Mouse (Mus musculus): ENCODE results near the gene Stx2. TPM values are rescaled to one million over a fixed set of nuclear protein-coding genes. Genes with fewer than 3 reads are reported as not detected.
A peak's percentile ranks its signal among the peaks of the same experiment; 100 is the strongest.

Gene Stx2
- total and polyA plus RNA-seq, 3 experiments: 15.3 to 83.8 (median 44.1) TPM

DNA sequence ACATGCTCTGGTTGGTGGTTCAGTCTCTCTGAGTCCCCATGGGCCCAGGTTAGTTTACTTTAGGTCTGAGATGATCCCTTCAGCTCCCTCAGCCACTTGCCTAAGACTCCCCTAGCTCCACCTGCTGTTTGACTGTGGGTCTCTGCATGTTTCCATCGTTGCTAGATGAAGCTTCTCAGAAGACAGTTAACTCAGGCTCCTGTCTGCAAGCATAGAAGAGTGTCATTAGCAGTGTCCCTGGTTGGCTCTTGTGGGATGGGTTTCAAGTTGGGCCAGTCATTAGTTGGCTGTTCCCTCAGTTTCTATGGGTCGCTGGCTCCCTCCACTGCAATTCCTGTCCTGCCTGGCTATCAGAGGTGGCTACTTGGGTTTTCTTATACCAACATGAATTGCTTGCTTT, 16.7 kb upstream of the Stx2 start:
- peaks cover 42% of the 10 kb centered on the region for H3K36me3 ChIP-seq (replicated peaks)
- H3K4me3 ChIP-seq (ENCODE audit: low read depth, low read length): no peak overlapping the region
- H3K27me3 ChIP-seq (ENCODE audit: insufficient read depth, low read length): no peaks in the 10 kb centered on the region
- peaks cover 10% of the 10 kb centered on the region for H3K4me1 ChIP-seq (ENCODE audit: insufficient read depth, low read depth, low read length)
- no peak for DNase-seq (ENCODE audit: low spot score)
- ATAC-seq (ENCODE audit: extremely low read depth, insufficient number of reproducible peaks, low FRiP score, poor library complexity, severe bottlenecking): peak; percentile 16; the same call in 1 of the 2 replicates
- H3K9me3 ChIP-seq (replicated peaks): no peaks in the 10 kb centered on the region
- TF ChIP-seq GATA2 (IDR thresholded peaks at IDR 0.05; ENCODE audit: borderline replicate concordance, low read depth, low read length) (no peak), POLR2AphosphoS5 (IDR thresholded peaks at IDR 0.05; ENCODE audit: insufficient replicate concordance, low read depth, low read length) (no peak; the same call in 1 of the 2 replicates), CTCF (IDR thresholded peaks at IDR 0.05; ENCODE audit: low read depth, low read length) (no peak), TAL1 (conservative IDR thresholded peaks at IDR 0.05; ENCODE audit: low read depth, low read length) (no peak), GATA1 (IDR thresholded peaks at IDR 0.05; ENCODE audit: borderline replicate concordance, low read length) (no peak)

GRCm38 (mm10) chr5:129020731-129021130, 12.4 kb upstream of the Stx2 start:
- H3K4me1 ChIP-seq (ENCODE audit: insufficient read depth, low read depth, low read length): peaks cover 26% of the 10 kb centered on the region

GRCm38 (mm10) chr5:129020300-129020668, 11.9 kb upstream of the Stx2 start:
- H3K36me3 ChIP-seq (replicated peaks): peaks cover 30% of the 10 kb centered on the region
- H3K4me1 ChIP-seq (ENCODE audit: insufficient read depth, low read depth, low read length): peaks cover 23% of the 10 kb centered on the region
- H3K27me3 ChIP-seq (ENCODE audit: insufficient read depth, low read length): no peaks in the 10 kb centered on the region
- DNase-seq (ENCODE audit: low spot score) (peak; percentile 36), ATAC-seq (ENCODE audit: extremely low read depth, insufficient number of reproducible peaks, low FRiP score, poor library complexity, severe bottlenecking) (0 out of 2 replicates have a peak, but pooled peaks have one; percentile 2)
- no peak for TF ChIP-seq GATA1 (IDR thresholded peaks at IDR 0.05; ENCODE audit: borderline replicate concordance, low read length)
- TF ChIP-seq POLR2AphosphoS5 (IDR thresholded peaks at IDR 0.05; ENCODE audit: insufficient replicate concordance, low read depth, low read length): no peak
- no peak for TF ChIP-seq TAL1 (conservative IDR thresholded peaks at IDR 0.05; ENCODE audit: low read depth, low read length)
- TF ChIP-seq GATA2 (IDR thresholded peaks at IDR 0.05; ENCODE audit: borderline replicate concordance, low read depth, low read length): no peak
- TF ChIP-seq CTCF (IDR thresholded peaks at IDR 0.05; ENCODE audit: low read depth, low read length): no peak
- peak overlapping the region; percentile 95 for H3K4me3 ChIP-seq (ENCODE audit: low read depth, low read length)
- H3K9me3 ChIP-seq (replicated peaks): no peaks in the 10 kb centered on the region

More at GRCm38 (mm10) chr5:129020731-129021130, 12.4 kb upstream of the Stx2 start:
- H3K9me3 ChIP-seq (replicated peaks): no peaks in the 10 kb centered on the region
- peak overlapping the region; percentile 95 for H3K4me3 ChIP-seq (ENCODE audit: low read depth, low read length)
- H3K36me3 ChIP-seq (replicated peaks): peaks cover 34% of the 10 kb centered on the region
- no peaks in the 10 kb centered on the region for H3K27me3 ChIP-seq (ENCODE audit: insufficient read depth, low read length)
- ATAC-seq (ENCODE audit: extremely low read depth, insufficient number of reproducible peaks, low FRiP score, poor library complexity, severe bottlenecking) (no peak), DNase-seq (ENCODE audit: low spot score) (no peak)
- TF ChIP-seq TAL1 (conservative IDR thresholded peaks at IDR 0.05; ENCODE audit: low read depth, low read length) (no peak), GATA1 (IDR thresholded peaks at IDR 0.05; ENCODE audit: borderline replicate concordance, low read length) (no peak), CTCF (IDR thresholded peaks at IDR 0.05; ENCODE audit: low read depth, low read length) (no peak), POLR2AphosphoS5 (IDR thresholded peaks at IDR 0.05; ENCODE audit: insufficient replicate concordance, low read depth, low read length) (no peak), GATA2 (IDR thresholded peaks at IDR 0.05; ENCODE audit: borderline replicate concordance, low read depth, low read length) (no peak)

DNA sequence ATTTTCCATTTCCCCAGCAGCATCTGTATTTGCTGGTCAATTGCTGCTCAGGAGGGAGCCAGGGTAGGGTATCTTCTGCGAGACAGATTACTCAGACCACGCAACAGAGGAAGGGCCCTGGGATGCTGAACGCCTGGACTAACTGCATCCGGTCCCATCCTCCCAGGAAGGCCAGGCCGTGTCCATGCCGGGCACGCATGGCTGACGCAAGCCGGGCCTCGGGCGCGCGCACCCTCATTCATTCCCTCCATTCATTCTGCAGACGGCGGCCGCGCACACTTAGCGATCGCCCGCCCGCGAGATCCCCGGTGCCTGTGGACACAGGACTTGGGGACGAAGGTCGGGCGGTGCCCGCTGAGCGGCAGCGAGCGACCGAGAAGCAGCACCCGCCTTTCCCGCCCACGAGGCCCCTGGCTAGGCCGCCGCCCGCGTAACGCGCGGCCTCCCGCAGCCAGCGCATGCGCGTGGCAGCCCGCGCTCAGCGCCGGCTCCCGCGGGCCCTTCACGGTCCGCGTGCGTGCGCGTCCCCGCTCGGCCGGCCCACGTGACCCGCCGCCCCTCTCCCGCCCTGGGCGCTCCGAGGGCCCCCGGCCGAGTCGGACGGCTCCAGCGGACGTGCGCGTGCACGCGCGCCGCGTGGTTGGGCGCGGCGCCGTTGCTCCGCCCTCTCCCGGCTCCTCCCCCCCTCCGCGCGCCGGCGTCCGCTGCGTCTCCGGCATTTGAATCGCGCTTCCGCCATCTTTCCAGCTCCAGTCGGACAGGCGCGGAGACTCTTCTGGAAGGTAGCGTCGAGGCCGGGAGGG, 11.3 kb upstream of the Stx2 start, which contains the start of gene Ran:
Ran (plus strand) TSS at position 573 of the 803 bp plus-strand sequence.
- no peak for TF ChIP-seq GATA2 (IDR thresholded peaks at IDR 0.05; ENCODE audit: borderline replicate concordance, low read depth, low read length)
- TF ChIP-seq TAL1 (conservative IDR thresholded peaks at IDR 0.05; ENCODE audit: low read depth, low read length): no peak
- TF ChIP-seq GATA1 (IDR thresholded peaks at IDR 0.05; ENCODE audit: borderline replicate concordance, low read length): no peak
- TF ChIP-seq CTCF (IDR thresholded peaks at IDR 0.05; ENCODE audit: low read depth, low read length): no peak
- TF ChIP-seq POLR2AphosphoS5 (IDR thresholded peaks at IDR 0.05; ENCODE audit: insufficient replicate concordance, low read depth, low read length): no peak
- H3K9me3 ChIP-seq (replicated peaks): no peaks in the 10 kb centered on the region
- H3K4me3 ChIP-seq (ENCODE audit: low read depth, low read length): peak within 1 kb of the TSS; percentile 95
- DNase-seq (ENCODE audit: low spot score): peak; percentile 98
- H3K4me1 ChIP-seq (ENCODE audit: insufficient read depth, low read depth, low read length): peaks cover 23% of the 10 kb centered on the region
- H3K36me3 ChIP-seq (replicated peaks): peaks cover 24% of the 10 kb centered on the region
- ATAC-seq (ENCODE audit: extremely low read depth, insufficient number of reproducible peaks, low FRiP score, poor library complexity, severe bottlenecking): peak; percentile 77
- H3K27me3 ChIP-seq (ENCODE audit: insufficient read depth, low read length): no peaks in the 10 kb centered on the region

- ATAC-seq (ENCODE audit: extremely low read depth, insufficient number of reproducible peaks, low FRiP score, poor library complexity, severe bottlenecking): 0 out of 2 replicates have a peak, but pooled peaks have one; percentile 6
- DNase-seq (ENCODE audit: low spot score): peak; percentile 36
- TF ChIP-seq POLR2AphosphoS5 (IDR thresholded peaks at IDR 0.05; ENCODE audit: insufficient replicate concordance, low read depth, low read length) (no peak), TAL1 (conservative IDR thresholded peaks at IDR 0.05; ENCODE audit: low read depth, low read length) (no peak), CTCF (IDR thresholded peaks at IDR 0.05; ENCODE audit: low read depth, low read length) (no peak), GATA2 (IDR thresholded peaks at IDR 0.05; ENCODE audit: borderline replicate concordance, low read depth, low read length) (no peak), GATA1 (IDR thresholded peaks at IDR 0.05; ENCODE audit: borderline replicate concordance, low read length) (no peak)
- peaks cover 18% of the 10 kb centered on the region for H3K36me3 ChIP-seq (replicated peaks)
- H3K4me3 ChIP-seq (ENCODE audit: low read depth, low read length): peak overlapping the region; percentile 95
- H3K4me1 ChIP-seq (ENCODE audit: insufficient read depth, low read depth, low read length): peaks cover 23% of the 10 kb centered on the region
- no peaks in the 10 kb centered on the region for H3K27me3 ChIP-seq (ENCODE audit: insufficient read depth, low read length)
- H3K9me3 ChIP-seq (replicated peaks): no peaks in the 10 kb centered on the region
These were observed 10.6 kb upstream of the Stx2 start for GRCm38 (mm10) chr5:129018782-129019489.

GRCm38 (mm10) chr5:129016370-129016769, 8.0 kb upstream of the Stx2 start:
- Histone ChIP-seq H3K27me3 (ENCODE audit: insufficient read depth, low read length) (no peaks in the 10 kb centered on the region), H3K36me3 (replicated peaks) (peaks cover 8% of the 10 kb centered on the region), H3K4me1 (ENCODE audit: insufficient read depth, low read depth, low read length) (peaks cover 17% of the 10 kb centered on the region), H3K4me3 (ENCODE audit: low read depth, low read length) (no peak overlapping the region), H3K9me3 (replicated peaks) (no peaks in the 10 kb centered on the region)
- TF ChIP-seq GATA2 (IDR thresholded peaks at IDR 0.05; ENCODE audit: borderline replicate concordance, low read depth, low read length) (no peak), GATA1 (IDR thresholded peaks at IDR 0.05; ENCODE audit: borderline replicate concordance, low read length) (no peak), CTCF (IDR thresholded peaks at IDR 0.05; ENCODE audit: low read depth, low read length) (no peak), POLR2AphosphoS5 (IDR thresholded peaks at IDR 0.05; ENCODE audit: insufficient replicate concordance, low read depth, low read length) (no peak), TAL1 (conservative IDR thresholded peaks at IDR 0.05; ENCODE audit: low read depth, low read length) (no peak)
- DNase-seq (ENCODE audit: low spot score): no peak
- ATAC-seq (ENCODE audit: extremely low read depth, insufficient number of reproducible peaks, low FRiP score, poor library complexity, severe bottlenecking): no peak
